Mouse (Mus musculus) neural tube, embryonic 13.5 days (tissue): ENCODE results near the gene Spag7. TPM values are rescaled to one million over a fixed set of nuclear protein-coding genes. Genes with fewer than 3 reads are reported as not detected.

Source experiments
- ATAC-seq: fragments of 200-750 bp; cut with Nextera tagmentation; 2 replicates; pipeline ENCODE4 v1.8.0; 2017; ENCODE audit warnings: low read depth, mild to moderate bottlenecking, moderate TSS enrichment, moderate library complexity
- H3K27ac ChIP-seq: fragments of 300-500 bp; sonication (generic); replicated peaks from 2 replicates; pipeline ENCODE4 v1.5.1; 2015; ENCODE audit warnings: moderate library complexity, mild to moderate bottlenecking, inconsistent platforms
- H3K27me3 ChIP-seq: fragments of 300-500 bp; sonication (generic); 2 replicates; pipeline ENCODE4 v1.6.1; 2015; ENCODE audit warnings: mild to moderate bottlenecking, inconsistent platforms
- H3K36me3 ChIP-seq: fragments of 300-500 bp; sonication (generic); 2 replicates; pipeline ENCODE4 v1.6.1; 2015; ENCODE audit warnings: mild to moderate bottlenecking, inconsistent platforms
- H3K4me1 ChIP-seq: fragments of 300-500 bp; sonication (generic); replicated peaks from 2 replicates; pipeline ENCODE4 v1.6.1; 2015; ENCODE audit warnings: inconsistent platforms
- H3K4me2 ChIP-seq: fragments of 300-500 bp; sonication (generic); 2 replicates; pipeline ENCODE4 v1.6.1; 2015; ENCODE audit warnings: inconsistent platforms, mild to moderate bottlenecking, moderate library complexity
- H3K4me3 ChIP-seq: fragments of 300-500 bp; sonication (generic); 2 replicates; pipeline ENCODE4 v1.5.1; 2015; ENCODE audit warnings: mild to moderate bottlenecking, inconsistent platforms
- H3K9ac ChIP-seq: fragments of 300-500 bp; sonication (generic); 2 replicates; pipeline ENCODE4 v1.6.1; 2015; ENCODE audit warnings: moderate library complexity, mild to moderate bottlenecking, inconsistent platforms
- H3K9me3 ChIP-seq: fragments of 300-500 bp; sonication (generic); 2 replicates; pipeline ENCODE4 v1.6.1; 2016; ENCODE audit warnings: inconsistent platforms
- WGBS: fragments of 180-500 bp; shearing (Covaris S2); methylation state at CpG from one replicate; pipeline ENCODE4 v1.1.7; 2015; 5-methylcytosine and 5-hydroxymethylcytosine counted together
- polyA plus RNA-seq: library from polyadenylated mRNA; unstranded; fragments of >200 nt; fragmentation: Nextera tagmentation; extraction: Ambion mirVana; gene quantifications from 2 replicates; pipeline ENCODE4 v1.2.1, GENCODE M21; 2015

The Spag7 gene
- polyA plus RNA-seq, 1 experiment from 2014 or later: 169 TPM

DNA sequence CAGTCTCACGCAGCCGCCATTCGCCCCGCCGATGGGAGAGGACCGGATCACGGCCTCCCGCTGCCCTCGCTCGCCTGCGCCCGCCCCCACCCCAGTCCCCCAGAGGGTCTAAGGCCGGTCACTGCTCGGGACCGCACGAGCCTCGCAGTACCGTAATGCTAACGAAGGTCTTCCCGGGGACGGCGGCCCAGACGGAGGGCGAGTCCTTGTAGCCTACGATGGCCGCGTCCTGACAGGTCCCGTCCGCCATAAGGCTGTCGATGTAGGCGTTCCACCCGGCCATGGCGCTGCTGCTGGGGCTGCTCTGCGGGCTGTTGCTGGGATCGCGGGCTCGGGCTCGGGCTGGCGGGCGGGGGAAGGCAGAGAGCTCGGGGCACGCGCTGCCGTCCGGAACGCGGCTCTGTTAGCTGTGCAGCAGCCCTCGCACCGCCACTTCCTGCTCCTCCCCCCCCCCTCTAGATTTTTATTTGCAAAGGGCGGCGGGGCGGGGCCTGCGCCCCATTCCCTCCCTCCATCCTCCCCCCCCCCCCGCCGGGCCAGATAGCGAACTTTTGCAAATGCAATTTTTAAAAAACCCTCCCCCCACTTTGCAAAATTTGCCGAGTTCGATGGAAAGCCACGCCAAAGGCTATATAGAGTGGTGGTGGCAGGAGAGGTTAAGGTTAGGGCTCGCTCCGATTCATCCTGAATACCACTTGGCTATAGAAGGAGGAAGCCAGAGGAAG lies 14.9 kb downstream of the Spag7 start, which contains the start of gene Pfn1:
Pfn1 (minus strand) TSS at position 447 of the 725 bp plus-strand sequence.
- Histone ChIP-seq H3K4me1 (peaks cover 54% of the 10 kb centered on the region), H3K9me3 (no peaks in the 10 kb centered on the region), H3K9ac (peak within 1 kb of the TSS; percentile 98), H3K27me3 (no peaks in the 10 kb centered on the region), H3K36me3 (peaks cover 35% of the 10 kb centered on the region), H3K4me3 (peak within 1 kb of the TSS; percentile 100), H3K27ac (peak within 1 kb of the TSS; percentile 98), H3K4me2 (peak within 1 kb of the TSS; percentile 92)
- under 1% methylated on average over 56 of the region's 61 CpGs for WGBS
- peak; percentile 64 for ATAC-seq

DNA sequence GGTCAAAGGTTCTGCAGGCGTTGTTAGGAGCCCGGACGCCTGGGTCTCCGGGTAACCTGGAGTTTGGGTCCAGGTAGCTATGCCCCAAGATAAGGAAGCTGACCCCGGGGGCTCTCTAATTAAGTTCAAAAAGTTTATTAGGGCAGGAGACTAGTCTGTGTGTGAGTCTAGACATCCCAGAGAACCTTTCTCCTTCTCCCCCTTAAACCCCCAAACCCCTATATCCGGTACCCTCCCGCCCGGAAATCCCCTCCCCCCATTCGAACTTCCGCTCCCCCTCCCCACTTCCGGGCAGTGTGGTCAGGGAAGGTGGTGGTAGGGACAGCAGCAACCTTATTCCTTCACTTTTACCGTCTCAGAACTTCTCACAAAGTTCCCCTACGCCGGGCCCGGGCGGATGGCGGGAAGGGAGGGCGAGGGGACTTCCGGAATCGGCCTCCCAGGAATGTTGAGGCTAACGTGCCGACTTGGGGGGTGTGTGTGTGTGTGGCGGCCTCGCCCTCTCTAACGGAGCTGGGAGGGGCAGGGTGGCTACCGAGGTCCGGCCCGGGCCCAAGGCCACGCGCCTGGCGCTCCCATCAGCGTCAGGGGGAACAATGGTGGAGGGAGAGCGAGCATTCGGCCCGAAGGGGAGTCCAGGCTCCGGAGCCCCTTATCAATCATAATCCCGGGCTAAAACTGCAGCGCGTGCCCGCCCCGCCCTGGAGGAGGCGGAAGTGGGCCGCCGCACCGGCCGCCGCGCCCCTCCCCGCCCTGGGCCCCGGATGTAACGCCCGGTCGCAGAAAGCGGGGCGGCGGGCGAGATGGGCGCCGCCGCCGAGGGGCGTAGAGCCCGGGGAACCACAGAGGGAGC lies 15.6 kb downstream of the Spag7 start:
- Histone ChIP-seq H3K27me3 (no peaks in the 10 kb centered on the region), H3K9ac (peak overlapping the region; percentile 98), H3K36me3 (peaks cover 42% of the 10 kb centered on the region), H3K9me3 (no peaks in the 10 kb centered on the region), H3K27ac (peak overlapping the region; percentile 98), H3K4me3 (peak overlapping the region; percentile 100), H3K4me2 (peak overlapping the region; percentile 92), H3K4me1 (peaks cover 62% of the 10 kb centered on the region)
- ATAC-seq: peak; percentile 54
- under 1% methylated on average over 44 of the region's 63 CpGs for WGBS

DNA sequence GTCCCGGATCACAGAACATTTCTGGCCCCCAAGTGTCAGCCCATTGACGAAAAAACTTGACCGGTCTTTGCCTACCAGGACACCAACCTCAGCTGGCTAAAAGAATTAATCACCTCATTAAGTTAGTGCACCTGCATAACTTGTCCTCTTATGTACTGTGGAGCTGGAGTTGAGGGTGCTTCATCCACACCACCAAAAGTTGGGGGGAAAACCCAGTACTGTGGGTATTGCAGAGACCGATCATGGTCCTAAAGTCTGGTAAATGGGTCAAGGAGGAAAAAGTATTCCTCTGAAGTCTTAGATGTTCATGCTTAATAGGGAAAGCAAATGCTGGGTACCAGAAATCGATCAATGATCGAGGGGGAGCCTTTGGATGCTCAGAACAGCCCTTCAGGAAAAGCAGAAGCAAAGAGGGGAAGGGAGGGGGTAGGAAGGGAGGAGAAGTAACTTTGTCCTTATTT lies 16.3 kb downstream of the Spag7 start:
- 62% methylated on average over 6 of the region's 6 CpGs for WGBS
- Histone ChIP-seq H3K27ac (peak overlapping the region; percentile 98), H3K9me3 (no peaks in the 10 kb centered on the region), H3K9ac (peak overlapping the region; percentile 98), H3K4me3 (peak overlapping the region; percentile 100), H3K27me3 (no peaks in the 10 kb centered on the region), H3K4me2 (peak overlapping the region; percentile 92), H3K4me1 (peaks cover 69% of the 10 kb centered on the region), H3K36me3 (peaks cover 42% of the 10 kb centered on the region)
- no peak for ATAC-seq

DNA sequence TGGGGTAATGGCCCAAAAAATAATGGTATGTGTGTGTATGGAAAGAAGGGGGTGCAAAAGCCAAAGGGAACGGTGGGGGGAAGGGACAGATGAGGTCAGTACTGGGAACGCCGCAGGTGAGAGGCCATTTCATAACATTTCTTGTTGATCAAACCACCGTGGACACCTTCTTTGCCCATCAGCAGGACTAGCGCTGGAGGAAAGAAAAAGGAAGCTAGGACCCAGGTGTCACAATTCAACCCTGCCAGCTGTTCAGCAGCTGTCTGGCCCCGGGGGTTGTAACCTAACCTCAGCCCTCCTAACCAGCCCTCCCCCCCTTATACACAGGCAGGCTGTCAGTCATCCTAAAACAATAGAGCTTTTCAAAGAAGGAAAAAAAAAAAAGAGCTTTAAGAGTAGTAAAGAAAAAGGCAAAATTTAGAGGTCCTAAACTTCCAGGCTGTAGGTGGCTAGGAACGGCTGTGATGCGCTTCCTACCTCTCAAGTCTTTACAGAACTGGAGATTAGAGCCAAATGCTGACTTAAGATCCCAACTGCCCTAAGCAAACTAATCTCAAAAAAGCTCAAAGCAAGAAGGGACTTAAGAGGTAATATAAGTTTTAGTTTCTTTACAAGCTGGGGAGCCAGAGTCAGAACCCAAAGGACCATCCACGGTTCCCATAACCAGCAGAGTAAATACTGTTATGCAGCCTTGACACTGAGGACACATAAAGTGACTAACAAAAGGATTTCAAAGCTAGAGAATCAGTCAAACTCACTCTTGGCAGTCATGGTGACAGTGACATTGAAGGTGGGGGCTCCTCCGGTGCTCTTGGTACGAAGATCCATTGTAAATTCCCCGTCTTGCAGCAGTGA lies 17.0 kb downstream of the Spag7 start:
- Histone ChIP-seq H3K27me3 (no peaks in the 10 kb centered on the region), H3K4me2 (peak overlapping the region; percentile 92), H3K9me3 (no peaks in the 10 kb centered on the region), H3K36me3 (peaks cover 42% of the 10 kb centered on the region), H3K4me3 (peak overlapping the region; percentile 100), H3K4me1 (peaks cover 72% of the 10 kb centered on the region), H3K27ac (no peak overlapping the region), H3K9ac (peak overlapping the region; percentile 98)
- no peak for ATAC-seq
- 70% methylated on average over 12 of the region's 12 CpGs for WGBS

DNA sequence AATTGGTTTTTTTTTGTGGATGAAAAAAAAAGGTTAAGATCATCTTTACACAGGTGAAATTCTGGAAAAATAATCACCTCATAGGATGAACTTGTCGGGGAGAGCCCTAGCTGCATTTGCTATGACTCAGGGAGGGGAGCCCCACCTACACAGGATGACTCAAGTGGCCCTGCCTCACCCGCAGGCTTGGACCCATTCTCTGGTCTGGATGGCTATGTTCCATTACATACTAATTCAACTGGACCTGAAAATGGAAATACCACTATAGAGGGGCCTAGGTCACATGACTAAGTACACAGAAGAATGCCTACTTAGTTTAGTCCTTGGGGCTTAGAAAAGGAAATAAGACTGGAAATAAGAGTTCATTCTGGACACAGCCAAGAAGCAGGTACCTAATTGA lies 17.8 kb downstream of the Spag7 start:
- Histone ChIP-seq H3K36me3 (peaks cover 42% of the 10 kb centered on the region), H3K27me3 (no peaks in the 10 kb centered on the region), H3K4me2 (no peak overlapping the region), H3K4me3 (no peak overlapping the region), H3K4me1 (peaks cover 64% of the 10 kb centered on the region), H3K27ac (no peak overlapping the region), H3K9me3 (no peaks in the 10 kb centered on the region), H3K9ac (no peak overlapping the region)
- 84% methylated on average over 2 of the region's 2 CpGs for WGBS
- ATAC-seq: no peak

DNA sequence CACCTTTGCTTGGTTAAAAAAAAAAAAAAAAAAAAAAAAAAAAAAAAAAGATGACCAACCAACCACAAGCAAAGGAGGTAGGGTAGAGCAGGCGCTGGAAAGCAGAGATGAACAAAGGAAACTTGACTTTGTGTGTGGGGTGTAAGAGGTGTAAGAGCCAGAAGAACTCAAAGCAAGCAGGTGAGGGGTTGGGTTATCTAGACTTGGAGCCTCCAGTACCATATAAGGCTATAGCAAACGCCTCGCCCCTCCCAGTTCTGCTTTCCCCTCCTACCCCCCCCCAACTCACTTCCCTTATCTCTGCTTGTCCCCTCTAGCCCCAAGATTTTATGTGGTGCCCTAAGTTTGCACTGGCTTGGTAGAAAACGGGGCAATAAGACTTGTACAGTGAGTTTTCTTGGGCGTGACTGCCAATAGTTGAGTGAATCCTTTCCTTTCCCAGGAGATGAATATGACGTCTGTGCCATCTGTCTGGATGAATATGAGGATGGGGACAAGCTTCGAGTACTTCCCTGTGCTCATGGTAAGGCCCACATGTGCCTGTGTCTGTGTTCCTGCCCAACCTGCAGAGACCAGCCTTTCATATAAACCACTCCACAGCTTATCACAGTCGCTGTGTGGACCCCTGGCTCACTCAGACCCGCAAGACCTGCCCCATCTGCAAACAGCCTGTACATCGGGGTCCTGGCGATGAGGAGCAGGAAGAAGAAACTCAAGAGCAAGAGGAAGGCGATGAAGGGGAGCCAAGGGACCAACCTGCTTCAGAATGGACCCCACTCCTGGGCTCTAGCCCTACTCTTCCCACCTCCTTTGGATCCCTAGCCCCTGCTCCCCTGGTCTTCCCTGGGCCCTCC lies 18.7 kb downstream of the Spag7 start:
- ATAC-seq: no peak
- WGBS: 78% methylated on average over 12 of the region's 12 CpGs
- peaks cover 64% of the 10 kb centered on the region for H3K4me1 ChIP-seq

DNA sequence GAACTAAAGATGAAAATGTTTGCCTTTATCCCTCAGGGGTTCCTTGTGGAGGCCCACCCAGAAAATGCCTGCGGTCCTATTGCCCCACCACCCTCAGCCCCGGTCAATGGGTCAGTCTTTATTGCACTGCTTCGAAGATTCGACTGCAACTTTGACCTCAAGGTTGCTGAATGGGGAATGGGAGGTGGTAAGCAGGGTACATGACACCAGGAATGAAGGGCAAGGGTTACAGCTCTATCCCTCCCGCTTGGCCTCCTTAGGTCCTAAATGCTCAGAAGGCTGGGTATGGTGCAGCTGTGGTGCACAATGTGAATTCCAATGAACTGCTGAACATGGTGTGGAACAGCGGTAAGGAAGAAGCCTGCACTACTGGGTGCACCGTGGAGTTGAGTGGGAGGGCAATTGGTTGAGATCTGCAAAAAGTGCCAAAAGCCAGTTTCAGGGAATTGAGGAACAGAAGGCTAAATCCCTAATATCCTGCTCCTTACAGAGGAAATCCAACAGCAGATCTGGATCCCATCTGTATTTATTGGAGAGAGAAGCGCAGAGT lies 20.0 kb downstream of the Spag7 start:
- Histone ChIP-seq H3K4me3 (peak overlapping the region; percentile 87; the same call in 1 of the 2 replicates), H3K36me3 (peaks cover 57% of the 10 kb centered on the region), H3K4me2 (no peak overlapping the region; the same call in 1 of the 2 replicates), H3K27me3 (no peaks in the 10 kb centered on the region), H3K27ac (no peak overlapping the region), H3K9ac (no peak overlapping the region), H3K9me3 (no peaks in the 10 kb centered on the region), H3K4me1 (peaks cover 66% of the 10 kb centered on the region)
- WGBS: 78% methylated on average over 8 of the region's 8 CpGs
- no peak for ATAC-seq

More for the DNA sequence above, 18.7 kb downstream of the Spag7 start:
- Histone ChIP-seq H3K27ac (no peak overlapping the region), H3K4me3 (0 out of 2 replicates have a peak overlapping the region, but pooled peaks have one; percentile 1), H3K9me3 (no peaks in the 10 kb centered on the region), H3K4me2 (0 out of 2 replicates have a peak overlapping the region, but pooled peaks have one; percentile 1), H3K27me3 (no peaks in the 10 kb centered on the region), H3K36me3 (peaks cover 44% of the 10 kb centered on the region), H3K9ac (no peak overlapping the region)

DNA sequence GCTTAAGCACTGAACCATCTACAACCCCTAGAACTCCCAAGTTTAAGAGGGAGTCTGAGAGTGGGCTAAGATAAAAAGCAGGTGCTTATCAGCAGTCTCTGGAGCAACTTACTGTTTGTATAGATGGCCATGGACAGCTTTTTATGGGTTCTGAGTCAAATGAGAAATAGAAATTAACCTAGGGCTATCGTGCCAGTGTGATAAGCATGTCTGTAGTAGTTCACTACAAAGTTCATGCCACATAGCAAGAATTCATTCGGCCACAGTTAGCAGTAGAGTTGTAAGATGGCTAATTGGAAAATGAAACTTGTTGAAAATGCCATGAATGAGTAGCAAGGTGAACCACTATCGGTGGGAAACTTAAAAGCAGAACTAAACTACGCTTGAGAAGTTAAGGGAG lies 20.7 kb downstream of the Spag7 start:
- Histone ChIP-seq H3K9ac (peak overlapping the region; percentile 93), H3K4me1 (peaks cover 65% of the 10 kb centered on the region), H3K4me3 (peak overlapping the region; percentile 87), H3K9me3 (no peaks in the 10 kb centered on the region), H3K27me3 (no peaks in the 10 kb centered on the region), H3K4me2 (peak overlapping the region; percentile 100), H3K27ac (no peak overlapping the region), H3K36me3 (peaks cover 64% of the 10 kb centered on the region)
- no peak for ATAC-seq
- 90% methylated on average over 4 of the region's 4 CpGs for WGBS

DNA sequence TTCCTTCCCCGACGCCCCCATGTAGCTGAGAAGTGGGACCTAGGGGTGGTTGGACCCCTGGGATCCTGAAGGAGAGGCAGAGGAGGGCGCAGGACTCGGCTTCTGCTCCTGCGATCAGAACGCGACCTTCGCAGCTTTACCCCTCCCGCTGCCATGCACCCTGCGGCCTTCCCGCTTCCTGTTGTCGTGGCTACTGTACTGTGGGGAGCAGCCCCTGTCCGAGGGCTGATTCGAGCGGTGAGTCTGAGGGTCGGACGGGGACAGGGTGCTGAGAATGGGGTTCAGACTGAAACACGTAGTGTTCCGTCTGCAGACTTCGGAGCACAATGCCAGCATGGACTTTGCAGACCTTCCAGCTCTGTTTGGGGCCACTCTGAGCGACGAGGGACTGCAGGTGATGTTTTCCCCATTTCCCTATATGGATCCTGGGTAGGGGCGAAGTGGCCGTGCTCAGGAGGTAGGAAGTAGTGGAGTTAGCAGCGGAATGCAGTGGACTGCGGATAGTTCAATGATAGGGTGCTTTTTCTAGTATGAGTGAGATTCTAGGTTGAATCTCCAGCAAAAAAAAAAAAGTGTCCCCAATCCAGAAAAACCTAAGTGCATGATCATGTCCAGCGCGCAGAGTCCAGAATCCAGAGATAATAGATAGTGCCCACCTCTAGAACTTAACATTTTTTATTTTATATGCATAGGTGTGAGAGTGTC lies 21.3 kb downstream of the Spag7 start:
- Histone ChIP-seq H3K4me2 (peak overlapping the region; percentile 100), H3K9ac (peak overlapping the region; percentile 93), H3K27ac (peak overlapping the region; percentile 94), H3K9me3 (no peaks in the 10 kb centered on the region), H3K27me3 (no peaks in the 10 kb centered on the region), H3K4me1 (peaks cover 59% of the 10 kb centered on the region), H3K4me3 (peak overlapping the region; percentile 87), H3K36me3 (peaks cover 71% of the 10 kb centered on the region)
- ATAC-seq: peak; percentile 19
- 4% methylated on average over 28 of the region's 28 CpGs for WGBS
